ENCODE assay signal across 19 mouse cellular contexts in the genomic region with DNA sequence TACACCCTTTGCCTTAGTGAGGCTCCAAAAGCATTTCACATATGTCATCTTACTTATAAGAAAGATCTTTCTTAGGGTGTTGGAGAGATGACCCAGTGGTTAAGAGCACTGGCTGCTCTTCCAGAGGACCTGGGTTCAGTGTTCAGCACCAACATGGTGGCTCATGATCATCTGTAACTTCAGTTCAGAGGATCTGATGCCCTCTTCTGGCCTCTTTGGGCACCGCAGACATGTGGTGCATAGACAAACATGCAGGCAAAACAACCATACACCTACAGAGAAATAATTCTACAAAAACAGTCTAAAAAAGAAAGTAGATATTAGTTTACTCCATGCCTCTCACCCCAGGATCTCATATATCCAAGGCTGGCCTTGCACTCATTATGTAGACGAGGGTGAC. TPM values are rescaled to one million over a fixed set of nuclear protein-coding genes. Genes with fewer than 3 reads are reported as not detected.
DNase-seq lines count a peak whose midpoint lies in the region; ATAC-seq and TF ChIP-seq lines count a peak whose summit lies in the region.
"Had no signal": no experiment of that assay in that cellular context is flagged by ENCODE, and none has a peak within 500 bp of the region (broad histone marks: within the 10 kb centered on the region; RNA-seq: fewer than 3 reads in every experiment).

No protein-coding gene starts in this region.

- no peak overlapping the region for H3K9ac ChIP-seq in lung, postnatal 0 days (replicated peaks; ENCODE audit: low read depth)
- H3K9ac ChIP-seq in liver, embryonic 13.5 days: no peak overlapping the region
- H3K9ac ChIP-seq: hindbrain, embryonic 12.5 days had no signal

- WGBS in lung, postnatal 0 days: 91% methylated on average over 2 of the region's 2 CpGs
- 88% methylated on average over 2 of the region's 2 CpGs for WGBS in liver, embryonic 13.5 days (ENCODE audit: insufficient replicate concordance)

- TF ChIP-seq CTCF in lung, postnatal 0 days (IDR thresholded peaks at IDR 0.05): peak; percentile 36

- no peak overlapping the region for H3K4me2 ChIP-seq in lung, postnatal 0 days (replicated peaks; ENCODE audit: low read depth, low read length)
- H3K4me2 ChIP-seq in liver, embryonic 13.5 days: peak overlapping the region; percentile 85; the same call in 1 of the 2 replicates
- H3K4me2 ChIP-seq: hindbrain, embryonic 12.5 days had no signal

- H3K36me3 ChIP-seq in erythroblast, embryonic 14.5 days (ENCODE audit: control insufficient read depth): peaks cover 59% of the 10 kb centered on the region
- H3K36me3 ChIP-seq in lung, postnatal 0 days (ENCODE audit: insufficient read depth, low read length): no peaks in the 10 kb centered on the region
- no peaks in the 10 kb centered on the region for H3K36me3 ChIP-seq in liver, embryonic 13.5 days
- H3K36me3 ChIP-seq: hindbrain, embryonic 12.5 days had no signal

- TF ChIP-seq EP300 in lung, postnatal 0 days (IDR thresholded peaks at IDR 0.05): no peak

- H3K27ac ChIP-seq in lung, postnatal 0 days (ENCODE audit: low read length): no peak overlapping the region
- H3K27ac ChIP-seq in liver, embryonic 13.5 days: no peak overlapping the region
- H3K27ac ChIP-seq: hindbrain, embryonic 12.5 days; left cerebral cortex, adult 2 months had no signal

- H3K9me3 ChIP-seq in erythroblast, embryonic 14.5 days (ENCODE audit: control insufficient read depth, low read length): peaks cover 5% of the 10 kb centered on the region
- no peaks in the 10 kb centered on the region for H3K9me3 ChIP-seq in lung, postnatal 0 days (ENCODE audit: low read length)
- 0 out of 2 replicates have a peak, but pooled peaks cover 2% of the 10 kb centered on the region for H3K9me3 ChIP-seq in liver, embryonic 13.5 days (replicated peaks)
- H3K9me3 ChIP-seq: hindbrain, embryonic 12.5 days had no signal

- H3K4me1 ChIP-seq in erythroblast, embryonic 14.5 days (ENCODE audit: control insufficient read depth): peaks cover 77% of the 10 kb centered on the region
- H3K4me1 ChIP-seq in lung, postnatal 0 days (ENCODE audit: insufficient read depth, low read depth, low read length): peaks cover 7% of the 10 kb centered on the region
- H3K4me1 ChIP-seq in liver, embryonic 13.5 days (replicated peaks): peaks cover 44% of the 10 kb centered on the region

- no peak for DNase-seq in lung, postnatal 0 days (ENCODE audit: low spot score)
- no peak for DNase-seq in lung, adult 18-20 months
- no peak for DNase-seq in liver, embryonic 13.5 days
- no peak for DNase-seq in frontal cortex, postnatal 36 days (ENCODE audit: low spot score in 2 of 2)
- DNase-seq in urinary bladder, postnatal 25 days (ENCODE audit: low spot score): no peak
- DNase-seq: adrenal gland, adult 8-10 months; cerebellum, adult 11-12 months; cerebellum, postnatal 36 days; gastrocnemius, postnatal 25 days; kidney, postnatal 10 days; lung, postnatal 14 days; spleen, adult 18-20 months; thymus, adult 2 months had no signal

- no peak for ATAC-seq in erythroblast, adult 5-6 weeks (replicated peaks; ENCODE audit: low FRiP score, poor library complexity, severe bottlenecking)
- no peak for ATAC-seq in lung, postnatal 0 days
- no peak for ATAC-seq in liver, embryonic 13.5 days (ENCODE audit: low read depth)
- ATAC-seq in erythroid progenitor cell, adult 5-6 weeks (replicated peaks; ENCODE audit: low FRiP score, poor library complexity, severe bottlenecking): no peak

- H3K27me3 ChIP-seq in erythroblast, embryonic 14.5 days (ENCODE audit: control insufficient read depth): peaks cover 6% of the 10 kb centered on the region
- peaks cover 10% of the 10 kb centered on the region; the same call in 1 of the 2 replicates for H3K27me3 ChIP-seq in lung, postnatal 0 days (replicated peaks; ENCODE audit: insufficient read depth, low read length)
- peaks cover 21% of the 10 kb centered on the region for H3K27me3 ChIP-seq in liver, embryonic 13.5 days

- peak overlapping the region; percentile 72 for H3K4me3 ChIP-seq in erythroblast, embryonic 14.5 days (replicated peaks)
- no peak overlapping the region for H3K4me3 ChIP-seq in lung, postnatal 0 days (ENCODE audit: low read depth, low read length)
- H3K4me3 ChIP-seq in liver, embryonic 13.5 days (replicated peaks): peak overlapping the region; percentile 73
- H3K4me3 ChIP-seq: hindbrain, embryonic 12.5 days; left cerebral cortex, adult 2 months; megakaryocyte, embryonic 14.5 days had no signal

RNA-seq across cellular contexts. Expression of a gene that starts 2.1 kb away (rescaled TPM):
- polyA plus RNA-seq in erythroblast, embryonic 14.5 days (2012): 7.8 and 10.8 TPM in 2 replicates
- total RNA-seq in erythroblast, adult 5-6 weeks (2015; ENCODE audit: low replicate concordance): 157 and 171 TPM in 2 replicates
- total RNA-seq in erythroblast, adult 5-6 weeks (2017; ENCODE audit: low replicate concordance): 252 and 316 TPM in 2 replicates
- 60.9 and 66.6 TPM in 2 replicates for polyA plus RNA-seq in lung, postnatal 0 days (2015; fragmentation: Nextera tagmentation; extraction: Ambion mirVana)
- 20.5 and 23.8 TPM in 2 replicates for polyA plus RNA-seq in liver, embryonic 13.5 days (2015; fragmentation: Nextera tagmentation; extraction: Ambion mirVana)
- 19.8 and 31.0 TPM in 2 replicates for total RNA-seq in erythroid progenitor cell, adult 5-6 weeks (2015; ENCODE audit: low replicate concordance)
- total RNA-seq in erythroid progenitor cell, adult 5-6 weeks (2017; ENCODE audit: low replicate concordance): 25.5 and 51.6 TPM in 2 replicates

RNA-seq across cellular contexts. Expression of a gene that starts 33.7 kb away (rescaled TPM):
- 2.5 and 3.8 TPM in 2 replicates for polyA plus RNA-seq in erythroblast, embryonic 14.5 days (2012)
- total RNA-seq in erythroblast, adult 5-6 weeks (2015; ENCODE audit: low replicate concordance): 71.7 and 81.5 TPM in 2 replicates
- 37.1 and 66.1 TPM in 2 replicates for total RNA-seq in erythroblast, adult 5-6 weeks (2017; ENCODE audit: low replicate concordance)
- polyA plus RNA-seq in lung, postnatal 0 days (2015; fragmentation: Nextera tagmentation; extraction: Ambion mirVana): 110 and 111 TPM in 2 replicates
- 196 and 222 TPM in 2 replicates for polyA plus RNA-seq in liver, embryonic 13.5 days (2015; fragmentation: Nextera tagmentation; extraction: Ambion mirVana)
- 84.3 and 120 TPM in 2 replicates for total RNA-seq in erythroid progenitor cell, adult 5-6 weeks (2015; ENCODE audit: low replicate concordance)
- 36.8 and 53.8 TPM in 2 replicates for total RNA-seq in erythroid progenitor cell, adult 5-6 weeks (2017; ENCODE audit: low replicate concordance)

RNA-seq across cellular contexts. Expression of a gene that starts 33.8 kb away (rescaled TPM):
- polyA plus RNA-seq in erythroblast, embryonic 14.5 days (2012): 11.0 and 14.6 TPM in 2 replicates
- total RNA-seq in erythroblast, adult 5-6 weeks (2015; ENCODE audit: low replicate concordance): 11.1 and 33.4 TPM in 2 replicates
- 44.0 and 54.1 TPM in 2 replicates for total RNA-seq in erythroblast, adult 5-6 weeks (2017; ENCODE audit: low replicate concordance)
- 108 and 112 TPM in 2 replicates for polyA plus RNA-seq in lung, postnatal 0 days (2015; fragmentation: Nextera tagmentation; extraction: Ambion mirVana)
- 79.7 and 94.6 TPM in 2 replicates for polyA plus RNA-seq in liver, embryonic 13.5 days (2015; fragmentation: Nextera tagmentation; extraction: Ambion mirVana)
- total RNA-seq in erythroid progenitor cell, adult 5-6 weeks (2015; ENCODE audit: low replicate concordance): 67.1 and 84.0 TPM in 2 replicates
- total RNA-seq in erythroid progenitor cell, adult 5-6 weeks (2017; ENCODE audit: low replicate concordance): 81.5 and 97.5 TPM in 2 replicates

Comparison
In these comparisons a context has a peak if more than half of its experiments do, and no peak if none do; other contexts are left out.
1. RNA of a gene that starts 33.7 kb away (polyA plus RNA-seq): 196 to 222 TPM in liver, embryonic 13.5 days and 110 to 111 TPM in lung, postnatal 0 days; 2.5 to 3.8 TPM in erythroblast, embryonic 14.5 days; every median in the first group is over 10 times any median in the second.